ENCODE assay signal across 19 mouse cellular contexts in genomic region chr1:155238126-155238525, GRCm38 (mm10). TPM values are rescaled to one million over a fixed set of nuclear protein-coding genes. Genes with fewer than 3 reads are reported as not detected.
A peak's percentile ranks its signal among the peaks of the same experiment; 100 is the strongest.
DNase-seq lines count a peak whose midpoint lies in the region; ATAC-seq and TF ChIP-seq lines count a peak whose summit lies in the region.
"Had no signal": no experiment of that assay in that cellular context is flagged by ENCODE, and none has a peak within 500 bp of the region (broad histone marks: within the 10 kb centered on the region; RNA-seq: fewer than 3 reads in every experiment).

No protein-coding gene starts in this region.

- H3K4me1 ChIP-seq in heart, adult 2 months (ENCODE audit: control insufficient read depth, insufficient read depth, low read length): peaks cover 26% of the 10 kb centered on the region
- peaks cover 50% of the 10 kb centered on the region for H3K4me1 ChIP-seq in hindbrain, embryonic 15.5 days (replicated peaks)
- peaks cover 47% of the 10 kb centered on the region for H3K4me1 ChIP-seq in hindbrain, embryonic 12.5 days

- ATAC-seq in hindbrain, embryonic 15.5 days (ENCODE audit: low FRiP score, low read depth): no peak
- no peak for ATAC-seq in hindbrain, embryonic 12.5 days (ENCODE audit: low FRiP score)
- ATAC-seq: forebrain, postnatal 0 days; midbrain, embryonic 15.5 days had no signal

- H3K4me3 ChIP-seq in heart, adult 2 months: no peak overlapping the region
- no peak overlapping the region for H3K4me3 ChIP-seq in hindbrain, embryonic 15.5 days
- H3K4me3 ChIP-seq in hindbrain, embryonic 12.5 days: no peak overlapping the region
- H3K4me3 ChIP-seq: embryonic facial prominence, embryonic 12.5 days; liver, embryonic 13.5 days; midbrain, embryonic 15.5 days; stomach, embryonic 15.5 days had no signal

- no peak for DNase-seq in heart, adult 2 months
- DNase-seq in heart, postnatal 14 days: no peak
- DNase-seq in kidney, adult 18-20 months: peak; percentile 69
- DNase-seq in kidney, postnatal 10 days: peak; percentile 53
- DNase-seq in left cerebral cortex, postnatal 4 days: no peak
- no peak for DNase-seq in cerebellum, postnatal 25 days
- DNase-seq: adrenal gland, postnatal 10 days; cerebellum, adult 11 months; forebrain, postnatal 0 days; gastrocnemius, postnatal 10 days; liver, embryonic 13.5 days; spleen, adult 18-20 months; thymus, adult 2 months had no signal

- H3K27me3 ChIP-seq in heart, adult 2 months (ENCODE audit: control insufficient read depth, insufficient read depth, low read length): no peaks in the 10 kb centered on the region
- H3K27me3 ChIP-seq in hindbrain, embryonic 15.5 days: no peaks in the 10 kb centered on the region; the same call in 1 of the 2 replicates
- H3K27me3 ChIP-seq in hindbrain, embryonic 12.5 days: peaks cover 2% of the 10 kb centered on the region; the same call in 1 of the 2 replicates
- H3K27me3 ChIP-seq: embryonic facial prominence, embryonic 12.5 days; stomach, embryonic 15.5 days had no signal

- WGBS in heart, adult 2 months: 84% methylated on average over 5 of the region's 5 CpGs
- 83% methylated on average over 5 of the region's 5 CpGs for WGBS in hindbrain, embryonic 15.5 days
- WGBS in hindbrain, embryonic 12.5 days: 86% methylated on average over 5 of the region's 5 CpGs

- H3K9me3 ChIP-seq in hindbrain, embryonic 15.5 days: no peaks in the 10 kb centered on the region
- no peaks in the 10 kb centered on the region for H3K9me3 ChIP-seq in hindbrain, embryonic 12.5 days (replicated peaks)
- H3K9me3 ChIP-seq: embryonic facial prominence, embryonic 12.5 days; liver, embryonic 13.5 days; midbrain, embryonic 15.5 days; stomach, embryonic 15.5 days had no signal

- TF ChIP-seq EP300 in heart, adult 2 months (IDR thresholded peaks at IDR 0.05; ENCODE audit: insufficient read depth, low read depth, low read length): no peak

- TF ChIP-seq CTCF in heart, adult 2 months (IDR thresholded peaks at IDR 0.05): no peak

- no peak overlapping the region for H3K9ac ChIP-seq in heart, adult 2 months (ENCODE audit: low read depth, low read length)
- H3K9ac ChIP-seq in hindbrain, embryonic 15.5 days: no peak overlapping the region
- H3K9ac ChIP-seq in hindbrain, embryonic 12.5 days: no peak overlapping the region
- H3K9ac ChIP-seq: embryonic facial prominence, embryonic 12.5 days; forebrain, postnatal 0 days; liver, embryonic 13.5 days; midbrain, embryonic 15.5 days; stomach, embryonic 15.5 days had no signal

- no peak overlapping the region for H3K4me2 ChIP-seq in hindbrain, embryonic 15.5 days
- no peak overlapping the region for H3K4me2 ChIP-seq in hindbrain, embryonic 12.5 days (replicated peaks)
- H3K4me2 ChIP-seq: embryonic facial prominence, embryonic 12.5 days; heart, embryonic 11.5 days; liver, embryonic 13.5 days; midbrain, embryonic 15.5 days; stomach, embryonic 15.5 days had no signal

- H3K27ac ChIP-seq in heart, adult 2 months: peak overlapping the region; percentile 70; the same call in 1 of the 2 replicates
- H3K27ac ChIP-seq in hindbrain, embryonic 15.5 days (replicated peaks): peak overlapping the region; percentile 70; the same call in 1 of the 2 replicates
- no peak overlapping the region for H3K27ac ChIP-seq in hindbrain, embryonic 12.5 days
- H3K27ac ChIP-seq: embryonic facial prominence, embryonic 12.5 days; liver, embryonic 13.5 days had no signal

- H3K36me3 ChIP-seq in heart, adult 2 months (ENCODE audit: control insufficient read depth, insufficient read depth, low read length): peaks cover 3% of the 10 kb centered on the region
- H3K36me3 ChIP-seq in hindbrain, embryonic 15.5 days: no peaks in the 10 kb centered on the region
- H3K36me3 ChIP-seq in hindbrain, embryonic 12.5 days: no peaks in the 10 kb centered on the region
- H3K36me3 ChIP-seq: liver, embryonic 13.5 days; midbrain, embryonic 15.5 days; stomach, embryonic 15.5 days had no signal

- intact Hi-C loops in heart, adult 2 months (cut with DNase I): loop anchor here (10.0 kb wide), 1 partner anchor 453 kb away; no protein-coding TSS in a partner anchor
- intact Hi-C loops in heart, postnatal 14 days (cut with DNase I): no loop called here
- intact Hi-C loops in left cerebral cortex, postnatal 4 days (cut with DNase I): no loop called here

- TF ChIP-seq POLR2A in heart, adult 2 months (IDR thresholded peaks at IDR 0.05; ENCODE audit: insufficient read depth, low read depth, low read length): no peak

- peaks cover 1% of the 10 kb centered on the region; the same call in 1 of the 2 replicates for H3K79me2 ChIP-seq in heart, adult 2 months (replicated peaks; ENCODE audit: control insufficient read depth, insufficient read depth, low read length)

RNA-seq across cellular contexts. Expression of gene BC034090, which starts 6.1 kb away (rescaled TPM):
- 10 to 100 TPM; 37.2 to 37.5 TPM for total RNA-seq in heart, adult 2 months (2021)
- 31.8 and 44.8 TPM in 2 replicates for polyA plus RNA-seq in heart, adult 2 months (2012; rRNA removed)
- total RNA-seq in heart, postnatal 14 days (2021): 10 to 100 TPM; 35.9 to 41.2 TPM
- polyA plus RNA-seq in hindbrain, embryonic 15.5 days (2015; fragmentation: Nextera tagmentation; extraction: Ambion mirVana): 6.4 and 6.6 TPM in 2 replicates
- polyA plus RNA-seq in hindbrain, embryonic 12.5 days (2016; fragmentation: Nextera tagmentation; extraction: Ambion mirVana): 5.0 and 5.4 TPM in 2 replicates
- total RNA-seq in left cerebral cortex, postnatal 4 days (2021): 1 to 10 TPM; 3.3 to 7.7 TPM

Comparison
In these comparisons a context has a peak if more than half of its experiments do, and no peak if none do; other contexts are left out.
1. DNase-seq: peak in kidney, adult 18-20 months (single experiment) and kidney, postnatal 10 days (single experiment); none in heart, adult 2 months (0 of 2), heart, postnatal 14 days (0 of 2), left cerebral cortex, postnatal 4 days (single experiment) and cerebellum, postnatal 25 days (0 of 2).
2. RNA of gene BC034090, which starts 6.1 kb away (total RNA-seq): 35.9 to 41.2 TPM in heart, postnatal 14 days and 37.2 to 37.5 TPM in heart, adult 2 months; 3.3 to 7.7 TPM in left cerebral cortex, postnatal 4 days; every median in the first group is over 4 times any median in the second.